Mouse (Mus musculus) heart, embryonic 12.5 days (tissue): ENCODE measurements around the gene BC052040. TPM values are rescaled to one million over a fixed set of nuclear protein-coding genes. Genes with fewer than 3 reads are reported as not detected.

Source experiments
- ATAC-seq: fragments of 200-750 bp; cut with Nextera tagmentation; 2 replicates; pipeline ENCODE4 v1.8.0; 2017; ENCODE audit warnings: moderate TSS enrichment, moderate library complexity; ENCODE audit not compliant: insufficient number of reproducible peaks, low FRiP score
- H3K27ac ChIP-seq: fragments of 300-500 bp; sonication (generic); 2 replicates; pipeline ENCODE4 v1.5.1; 2016; ENCODE audit warnings: mild to moderate bottlenecking, moderate library complexity; ENCODE audit not compliant: poor library complexity, severe bottlenecking
- H3K27me3 ChIP-seq: fragments of 300-500 bp; sonication (generic); replicated peaks from 2 replicates; pipeline ENCODE4 v1.6.1; 2016; ENCODE audit warnings: mild to moderate bottlenecking, moderate library complexity
- H3K36me3 ChIP-seq: fragments of 300-500 bp; sonication (generic); 2 replicates; pipeline ENCODE4 v1.6.1; 2016; ENCODE audit warnings: mild to moderate bottlenecking, moderate library complexity
- H3K4me1 ChIP-seq: fragments of 300-500 bp; sonication (generic); replicated peaks from 2 replicates; pipeline ENCODE4 v1.6.1; 2016; ENCODE audit warnings: mild to moderate bottlenecking
- H3K4me2 ChIP-seq: fragments of 300-500 bp; sonication (generic); 2 replicates; pipeline ENCODE4 v1.6.1; 2016; ENCODE audit warnings: mild to moderate bottlenecking, moderate library complexity
- H3K4me3 ChIP-seq: fragments of 300-500 bp; sonication (generic); 2 replicates; pipeline ENCODE4 v1.5.1; 2016; ENCODE audit warnings: mild to moderate bottlenecking
- H3K9ac ChIP-seq: fragments of 300-500 bp; sonication (generic); 2 replicates; pipeline ENCODE4 v1.6.1; 2016; ENCODE audit warnings: mild to moderate bottlenecking, moderate library complexity
- H3K9me3 ChIP-seq: fragments of 300-500 bp; sonication (generic); replicated peaks from 2 replicates; pipeline ENCODE4 v1.6.1; 2016; ENCODE audit warnings: mild to moderate bottlenecking, moderate library complexity
- WGBS: fragments of 180-500 bp; shearing (Covaris S2); methylation state at CpG from one replicate; pipeline ENCODE4 v1.1.7; 2016; 5-methylcytosine and 5-hydroxymethylcytosine counted together
- microRNA counts: library from miRNA; unstranded; fragments of <30 nt; microRNA quantifications from one replicate; lab custom pipeline; 2017
- microRNA-seq: library from miRNA; unstranded; fragments of <30 nt; microRNA quantifications from one replicate; pipeline ENCODE4, GENCODE M21; 2017
- polyA plus RNA-seq: library from polyadenylated mRNA; unstranded; fragments of >200 nt; fragmentation: Nextera tagmentation; extraction: Ambion mirVana; gene quantifications from 2 replicates; pipeline ENCODE4 v1.2.1, GENCODE M21; 2016

Gene BC052040
- polyA plus RNA-seq, 1 experiment from 2014 or later, result 18.4 TPM

DNA sequence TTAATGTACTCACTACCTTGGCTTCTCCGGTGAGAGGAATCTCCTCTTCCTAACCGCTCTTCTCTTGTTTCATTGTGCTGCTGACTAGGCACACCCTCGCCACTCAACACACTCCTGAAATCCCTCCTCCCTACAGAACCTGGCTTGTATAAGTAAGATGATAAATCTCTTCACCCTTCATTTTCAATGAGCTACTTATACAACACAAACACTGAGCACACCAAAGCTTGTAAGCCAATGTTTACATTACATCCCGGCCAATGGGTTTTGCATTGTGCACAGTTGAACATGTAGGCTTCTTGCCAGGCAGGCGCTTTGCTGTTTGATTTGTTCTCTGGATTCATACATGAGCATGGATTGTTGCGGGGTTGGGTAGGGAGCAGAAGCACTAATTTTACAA, 236.4 kb downstream of the BC052040 start:
- ATAC-seq, result no peak
- Histone ChIP-seq H3K4me3 (no peak overlapping the region), H3K4me2 (no peak overlapping the region), H3K9ac (no peak overlapping the region), H3K36me3 (no peaks in the 10 kb centered on the region), H3K9me3 (no peaks in the 10 kb centered on the region), H3K27me3 (no peaks in the 10 kb centered on the region), H3K27ac (no peak overlapping the region), H3K4me1 (peaks cover 9% of the 10 kb centered on the region)
- 81% methylated on average over 6 of the region's 6 CpGs for WGBS

DNA sequence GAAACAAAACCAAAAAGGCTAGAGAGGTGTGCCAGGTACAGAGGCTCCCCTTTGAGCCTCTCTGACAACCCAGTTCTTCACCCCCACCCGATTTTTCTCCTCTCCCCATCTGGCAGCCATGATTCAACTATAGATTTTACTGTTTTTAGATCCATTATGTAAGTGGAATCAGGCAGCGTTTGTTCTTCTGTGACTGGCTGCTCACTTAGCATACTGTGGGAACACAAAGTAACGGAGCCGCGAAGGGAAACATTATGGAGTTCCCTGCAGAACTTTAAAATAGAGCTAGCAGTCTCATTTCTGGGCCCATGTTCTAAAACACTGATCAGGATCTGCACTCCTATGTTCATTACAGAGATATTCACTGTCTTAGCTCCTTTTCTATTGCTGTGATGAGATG, 240.8 kb downstream of the BC052040 start:
- H3K4me1 ChIP-seq, result no peaks in the 10 kb centered on the region
- no peaks in the 10 kb centered on the region for H3K27me3 ChIP-seq
- H3K36me3 ChIP-seq, result no peaks in the 10 kb centered on the region
- ATAC-seq, result no peak
- H3K9ac ChIP-seq, result no peak overlapping the region
- no peak overlapping the region for H3K27ac ChIP-seq
- H3K4me3 ChIP-seq, result no peak overlapping the region
- H3K9me3 ChIP-seq, result no peaks in the 10 kb centered on the region
- 88% methylated on average over 5 of the region's 5 CpGs for WGBS
- no peak overlapping the region for H3K4me2 ChIP-seq

MicroRNA genes within 50 kb of the gene (microRNA counts, 519-probe panel; counts per million panel counts)
- microRNA mmu-miR-1951 (lab: Ali Mortazavi, UCI), result not detected

Small RNAs within 50 kb of the gene (microRNA-seq; reads per million reads assigned to microRNA genes)
- not detected for gene Mir1951
